Mouse (Mus musculus): ENCODE results near the gene Alkbh6. TPM values are rescaled to one million over a fixed set of nuclear protein-coding genes. Genes with fewer than 3 reads are reported as not detected.

Gene Alkbh6
- total RNA-seq, 1 experiment from 2014 or later: 59.2 TPM

GRCm38 (mm10) chr7:30328379-30328778, 19.9 kb downstream of the Alkbh6 start:
- no peak for DNase-seq

GRCm38 (mm10) chr7:30331887-30332286, 23.4 kb downstream of the Alkbh6 start:
- DNase-seq: peak; percentile 62

DNA sequence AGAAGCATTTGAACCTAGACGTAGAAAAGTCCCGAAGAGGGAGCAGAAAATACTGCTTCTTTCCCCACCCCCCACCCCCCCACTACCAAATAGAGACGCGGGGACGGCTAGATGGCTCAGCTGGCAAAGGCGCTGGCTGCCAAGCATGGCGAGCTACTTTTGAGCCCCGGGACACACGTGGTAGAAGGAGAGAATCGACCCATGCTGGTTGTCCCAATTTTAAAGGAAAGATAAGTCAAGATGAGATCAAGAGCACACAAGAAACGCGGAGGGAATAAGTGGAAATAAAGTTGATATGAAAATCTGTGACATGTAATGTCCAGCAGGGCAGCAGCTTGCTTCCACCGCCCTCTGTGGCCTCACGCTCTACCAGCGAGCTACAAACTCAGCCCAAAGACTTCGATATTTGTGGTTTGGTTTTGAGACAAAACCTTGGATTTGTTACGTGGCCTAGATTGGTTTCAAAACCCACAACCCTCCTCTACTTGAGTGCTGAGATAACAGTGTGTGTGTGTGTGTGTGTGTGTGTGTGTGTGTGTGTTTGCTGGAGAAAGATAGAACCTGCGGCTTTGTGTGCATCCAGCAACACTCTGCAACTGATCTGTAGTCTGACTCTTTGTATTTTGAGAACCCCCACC, 24.2 kb downstream of the Alkbh6 start:
- no peak for DNase-seq

GRCm38 (mm10) chr7:30333436-30333835, 24.9 kb downstream of the Alkbh6 start:
- peak; percentile 88 for DNase-seq

DNA sequence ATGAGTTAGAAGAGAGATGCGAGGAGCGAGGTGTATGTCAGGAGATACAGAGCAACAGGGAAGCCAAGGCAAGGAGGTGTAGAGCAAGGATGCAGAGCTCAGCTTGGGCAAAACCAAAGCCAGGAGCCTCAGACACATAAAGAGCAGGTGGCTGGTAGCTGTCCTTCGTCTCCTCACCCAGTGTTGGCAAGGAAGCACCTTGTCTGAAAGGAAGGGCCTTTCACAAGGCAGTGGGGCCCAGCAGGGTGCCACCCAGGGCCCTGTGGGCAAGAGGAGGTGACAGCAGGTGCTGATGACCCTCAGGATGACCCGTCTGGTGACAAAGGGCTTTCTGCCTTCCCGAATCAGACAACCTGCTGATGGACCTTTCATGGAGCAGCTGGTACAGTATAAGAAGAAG, 26.0 kb downstream of the Alkbh6 start:
- DNase-seq: no peak

GRCm38 (mm10) chr7:30335688-30336087, 27.2 kb downstream of the Alkbh6 start:
- no peak for DNase-seq

GRCm38 (mm10) chr7:30336384-30336783, 27.9 kb downstream of the Alkbh6 start:
- peak; percentile 83 for DNase-seq

DNA sequence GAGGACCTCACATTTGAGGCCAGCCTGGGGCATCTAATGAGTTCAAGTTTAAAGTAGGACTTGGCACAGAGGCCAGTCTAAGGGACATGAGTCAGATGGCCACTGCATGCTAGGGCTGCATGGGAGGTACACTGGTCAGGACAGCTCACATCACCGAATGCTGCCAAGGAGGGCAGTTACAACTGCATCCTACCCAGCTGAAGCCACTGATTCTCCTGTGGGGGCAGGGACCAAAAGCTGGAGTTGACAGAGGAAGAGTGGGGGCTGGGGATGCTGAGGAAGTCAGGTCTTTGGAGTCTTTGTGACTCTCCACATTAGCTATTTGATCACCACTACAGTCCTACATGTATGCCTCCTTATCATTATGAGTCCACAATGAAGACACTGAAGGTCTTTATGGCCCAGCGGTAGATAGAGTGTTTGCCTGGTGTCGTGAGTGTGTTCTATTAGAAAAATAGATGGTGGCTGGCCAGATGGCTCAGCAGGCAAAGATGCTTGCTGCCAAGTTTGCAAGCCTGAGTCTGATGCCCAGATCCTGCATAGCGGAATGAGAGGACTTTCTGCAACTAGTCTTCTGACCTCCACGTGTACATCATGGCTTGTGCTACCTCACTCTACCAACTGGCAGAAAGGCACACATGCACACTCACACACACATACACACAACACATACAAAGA, 31.1 kb downstream of the Alkbh6 start:
- DNase-seq: no peak

DNA sequence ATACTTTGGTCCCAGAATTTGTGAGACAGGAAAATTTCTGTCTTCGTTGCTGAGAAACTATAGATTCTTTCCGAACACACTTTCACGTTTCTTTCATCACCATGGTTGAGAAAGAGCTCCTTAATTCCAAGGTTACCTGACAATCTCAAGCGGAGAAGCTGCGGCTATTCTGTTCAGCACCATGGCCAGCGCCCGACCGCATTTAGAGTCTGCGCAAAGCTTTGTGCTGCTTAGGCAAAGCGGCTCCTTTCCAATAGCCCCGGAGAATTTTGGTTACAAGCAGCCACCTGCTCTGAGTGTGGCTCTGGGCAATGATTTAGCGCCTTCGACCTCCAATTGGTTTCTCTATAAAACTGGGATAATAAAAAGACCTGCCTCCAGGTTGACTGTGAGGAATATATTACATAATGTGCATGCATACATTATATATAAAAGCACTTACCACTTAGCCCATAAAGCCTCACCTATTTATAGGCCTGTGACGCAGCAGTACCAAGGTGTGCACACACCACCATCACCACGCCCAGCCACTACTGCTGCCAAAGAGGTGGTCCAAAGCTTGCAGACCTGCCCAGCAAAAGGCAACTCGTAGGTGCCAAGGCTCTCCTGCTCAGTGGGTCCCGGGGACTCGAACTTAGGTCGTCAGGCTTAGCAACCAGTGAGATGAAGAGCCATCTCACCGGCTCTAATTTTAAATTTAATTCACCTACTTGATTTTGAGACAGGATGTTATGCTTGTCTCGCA, 38.3 kb downstream of the Alkbh6 start:
- DNase-seq: peak; percentile 77

- peak; percentile 70 for DNase-seq
Measured at GRCm38 (mm10) chr7:30347828-30348227, 39.3 kb downstream of the Alkbh6 start.

- peak; percentile 61 for DNase-seq
Measured at GRCm38 (mm10) chr7:30353279-30353822, 44.8 kb downstream of the Alkbh6 start.

GRCm38 (mm10) chr7:30354059-30354458, 45.5 kb downstream of the Alkbh6 start:
- no peak for DNase-seq

DNA sequence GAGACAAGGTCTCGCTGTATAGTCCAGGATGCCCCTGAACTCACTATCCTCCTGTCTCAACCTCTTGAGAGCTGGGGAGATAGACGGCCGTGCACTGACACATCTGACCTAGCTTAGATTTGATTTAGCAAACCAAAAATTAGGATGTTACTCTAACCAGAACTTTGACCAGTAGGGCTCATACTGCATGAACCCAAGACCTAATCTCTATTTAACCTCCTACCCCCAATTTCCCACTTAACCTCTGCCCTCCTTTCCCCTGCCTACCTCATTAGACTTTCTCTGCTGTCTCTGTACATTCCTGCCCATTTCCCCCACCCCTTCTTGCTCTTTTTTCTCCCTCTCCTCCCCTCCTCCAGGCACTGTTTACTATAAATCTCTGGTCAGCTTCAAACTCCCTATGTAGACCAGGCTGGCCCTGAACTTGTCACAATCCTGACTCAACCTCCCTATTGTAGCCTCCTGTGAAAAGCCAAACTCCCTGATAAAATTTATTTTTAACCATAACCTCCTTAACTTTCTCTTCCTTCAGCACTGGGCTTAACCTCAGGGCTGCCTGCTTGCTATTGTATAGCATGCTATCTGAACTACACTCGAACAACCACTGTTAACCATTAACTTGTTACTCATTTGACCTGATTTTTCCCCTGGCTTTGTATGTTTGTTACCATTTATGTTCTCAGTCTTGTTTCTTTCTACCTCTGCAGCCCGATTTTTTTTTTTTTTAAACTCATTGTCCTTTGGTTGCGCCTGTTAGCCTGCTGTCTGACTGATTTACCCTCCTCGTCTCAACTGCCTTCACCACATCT, 50.1 kb downstream of the Alkbh6 start:
- DNase-seq: no peak

DNA sequence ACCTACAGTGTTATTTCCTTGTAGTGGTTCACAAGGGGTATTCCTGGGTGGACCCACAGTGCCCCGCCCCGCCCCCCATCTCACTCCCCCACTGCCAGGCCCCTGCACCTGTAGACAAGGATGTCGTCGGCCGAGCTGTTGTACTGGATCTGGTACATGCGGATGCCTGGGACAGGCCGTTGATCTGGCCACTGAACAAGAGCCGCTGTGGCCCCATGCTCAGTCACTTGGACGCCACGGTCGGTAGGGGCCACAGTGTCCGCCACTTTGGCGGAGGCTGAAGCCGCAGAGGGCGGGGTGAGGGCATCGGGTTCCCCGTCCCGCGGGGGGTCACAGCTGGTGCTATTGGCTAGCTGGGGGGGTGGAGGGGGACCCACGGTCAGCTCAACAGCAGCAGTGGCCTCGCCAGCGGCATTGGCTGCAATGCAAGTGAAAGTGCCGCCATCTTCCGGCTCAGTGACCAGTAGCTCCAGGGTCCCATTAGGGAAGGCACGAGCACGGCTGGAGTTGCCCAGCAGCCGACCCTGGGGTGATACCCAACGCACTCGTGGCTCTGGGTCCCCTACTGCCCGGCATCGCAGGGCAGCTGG, 50.9 kb downstream of the Alkbh6 start:
- DNase-seq: no peak

GRCm38 (mm10) chr7:30360028-30360427, 51.5 kb downstream of the Alkbh6 start:
- peak; percentile 32 for DNase-seq

DNA sequence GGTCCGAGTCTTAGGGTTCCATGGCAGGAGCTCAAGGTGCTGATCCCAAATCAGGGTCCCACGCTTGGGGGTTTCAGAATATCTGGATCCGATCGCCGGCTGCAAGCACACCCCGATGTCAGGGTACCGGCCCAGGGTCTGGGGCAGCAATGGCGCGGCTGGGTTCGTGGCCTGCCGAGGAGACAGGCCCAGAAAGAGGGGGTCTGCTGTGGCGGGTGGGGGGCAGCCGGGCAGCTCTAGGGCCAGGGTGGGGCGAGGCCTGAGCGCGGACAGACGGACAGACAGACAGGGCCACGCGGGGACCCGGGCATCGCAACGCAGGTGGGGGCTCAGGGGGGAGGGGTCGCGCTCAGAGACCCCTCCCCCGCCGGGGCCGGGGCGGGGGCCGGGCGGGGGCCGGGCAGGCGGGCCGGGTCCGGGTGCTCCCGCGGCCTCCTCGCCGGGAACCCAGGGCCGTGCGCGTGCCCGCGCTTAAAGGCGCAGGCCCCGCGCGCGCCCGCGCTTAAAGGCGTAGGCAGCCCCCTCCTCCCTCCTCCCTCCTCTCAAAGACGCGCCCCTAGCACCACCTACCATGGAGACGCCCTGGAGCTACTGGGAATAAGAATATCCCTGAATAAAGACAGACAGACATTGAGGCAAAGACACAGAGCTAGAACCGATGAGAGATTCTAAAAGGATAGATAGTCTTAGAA, 54.3 kb downstream of the Alkbh6 start, which contains the start of gene Lrfn3:
TSS of gene Lrfn3 (minus strand) at position 121 of the 692 bp plus-strand sequence.
- DNase-seq: peak; percentile 65

DNA sequence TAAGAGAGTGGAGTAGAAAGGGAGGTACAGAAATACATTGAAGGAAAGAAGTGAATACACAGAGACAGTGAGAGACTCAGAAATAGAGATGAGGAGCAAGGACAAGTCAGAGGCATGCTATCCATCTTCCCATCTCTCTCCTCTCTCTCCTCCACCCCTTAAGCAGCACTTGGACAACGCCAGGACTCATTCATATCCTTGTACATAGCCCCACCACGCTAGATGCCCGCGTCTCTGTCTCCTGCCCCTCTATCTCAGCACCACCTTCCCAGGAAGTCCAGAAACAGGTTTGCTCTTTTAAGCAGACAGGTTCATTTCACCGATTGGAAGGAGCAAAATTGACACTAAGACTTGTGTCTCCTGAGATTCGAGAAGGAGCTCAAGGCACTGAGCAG, 54.8 kb downstream of the Alkbh6 start:
- no peak for DNase-seq

All from adrenal gland, postnatal 25 days (tissue).